Mouse (Mus musculus): Measurements from ENCODE around the gene Prox2.

Gene Prox2

DNA sequence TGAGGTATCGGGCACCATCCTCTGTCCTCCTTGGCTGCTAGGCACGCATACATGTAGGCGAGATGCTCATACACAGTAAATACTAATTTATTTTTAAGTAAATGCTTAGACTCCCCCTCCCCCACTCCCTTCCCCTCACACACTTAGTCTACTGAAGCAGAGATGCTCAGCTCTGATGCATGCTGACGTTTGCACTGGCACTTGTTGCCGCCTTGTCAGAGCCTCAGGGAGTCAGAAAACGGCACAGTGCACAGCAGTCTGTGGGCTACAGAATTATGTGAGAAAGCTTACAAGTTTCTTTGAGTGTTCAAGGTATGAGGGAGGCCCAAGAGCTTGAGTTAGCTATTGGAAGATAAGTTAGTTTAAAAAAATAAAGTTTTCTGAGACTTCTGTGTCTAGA lies 20.8 kb upstream of the Prox2 start:
- no peak for DNase-seq (ENCODE audit: low spot score in 2 of 2)

DNA sequence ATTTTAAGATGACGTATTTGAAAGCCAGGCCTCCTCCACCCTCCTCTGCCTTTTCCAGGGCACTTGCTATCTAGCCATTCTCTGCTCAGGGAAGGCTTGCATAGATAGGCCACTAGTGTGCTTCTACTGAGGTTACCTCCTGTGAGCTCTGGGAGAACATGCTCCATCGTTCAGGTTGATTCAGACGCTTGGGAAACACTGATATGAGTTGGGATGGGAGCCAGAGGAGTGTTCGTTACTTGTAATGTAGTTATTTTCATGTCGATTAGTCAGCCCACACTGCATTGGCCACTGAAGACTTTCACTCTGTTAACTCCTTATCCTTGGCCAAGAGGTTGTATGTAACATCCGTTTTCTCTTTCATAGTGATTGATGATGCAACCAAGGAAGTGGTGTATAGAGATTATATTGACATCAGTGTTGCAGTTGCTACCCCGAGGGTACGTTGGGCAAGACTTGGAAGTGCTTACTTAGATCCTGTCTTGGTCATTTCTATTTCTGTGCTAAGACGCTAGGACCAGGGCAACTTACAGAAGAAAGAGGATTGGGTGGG lies 18.9 kb upstream of the Prox2 start:
- no peak for DNase-seq (ENCODE audit: low spot score in 2 of 2)

DNA sequence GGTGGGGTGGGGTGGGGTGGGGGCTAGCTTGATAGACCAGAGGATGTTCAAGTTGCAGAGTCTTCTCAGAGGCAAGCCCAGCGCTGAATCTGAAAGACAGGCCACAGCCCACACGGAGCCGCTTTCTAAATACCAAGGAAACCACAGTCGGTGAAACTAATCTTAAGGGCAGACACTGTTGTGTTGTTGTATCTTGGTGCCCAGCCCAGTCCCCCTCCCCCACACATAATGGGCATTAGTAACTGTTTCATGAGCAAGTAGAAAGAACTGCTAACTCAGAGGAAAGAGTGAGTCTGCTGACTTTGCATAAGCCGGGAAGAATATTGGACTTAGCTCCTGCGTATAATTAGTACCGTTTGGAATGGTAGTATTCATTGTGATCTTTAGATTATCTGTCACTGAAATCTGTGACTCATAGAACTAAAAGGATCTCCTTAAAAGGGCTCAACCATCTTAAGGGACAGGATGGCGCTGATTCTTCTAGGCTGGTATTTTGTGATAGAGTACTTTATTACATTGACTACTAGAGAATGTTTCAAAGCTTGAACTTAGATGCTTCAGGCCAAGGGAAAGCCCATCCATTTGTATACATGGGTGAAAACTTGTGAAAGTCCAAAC lies 16.5 kb upstream of the Prox2 start:
- DNase-seq (ENCODE audit: low spot score in 2 of 2) = no peak

DNA sequence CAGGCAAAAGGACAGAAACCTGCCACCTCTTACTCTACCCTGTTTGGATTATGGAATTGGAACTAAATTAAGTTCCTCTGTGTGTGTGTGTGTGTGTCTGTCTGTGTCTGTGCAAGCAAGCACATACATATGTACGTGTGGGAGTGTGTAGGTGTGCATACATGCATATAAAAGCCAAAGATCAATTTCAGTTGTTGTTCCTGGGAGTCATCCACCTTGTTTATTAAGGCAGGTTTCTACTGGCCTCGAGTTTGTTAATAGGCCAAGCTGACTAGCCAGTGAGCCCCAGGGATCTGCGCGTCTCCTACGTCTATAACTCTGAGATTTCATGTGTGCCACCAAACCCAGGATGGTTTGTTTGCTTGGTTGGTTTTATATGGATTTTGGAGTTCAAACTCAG lies 14.2 kb upstream of the Prox2 start:
- DNase-seq (ENCODE audit: low spot score in 2 of 2) = no peak

DNA sequence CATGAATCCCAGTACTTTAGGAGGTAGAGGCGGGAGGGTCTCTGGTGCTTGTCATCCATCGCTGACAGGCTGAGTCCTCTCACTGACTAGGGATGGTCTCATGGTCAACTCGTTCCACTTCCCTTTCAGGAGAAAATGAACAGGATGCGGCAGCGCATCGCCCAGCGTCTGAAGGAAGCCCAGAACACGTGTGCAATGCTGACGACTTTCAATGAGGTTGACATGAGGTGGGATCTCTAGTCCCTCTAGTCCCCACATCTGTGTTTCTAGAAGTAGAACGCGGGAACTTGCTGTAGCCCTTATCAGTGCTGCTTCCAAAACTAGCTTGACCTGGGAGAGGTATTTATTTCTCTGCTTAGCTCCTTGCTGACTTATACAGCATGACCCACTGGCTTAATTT lies 13.1 kb upstream of the Prox2 start:
- no peak for DNase-seq (ENCODE audit: low spot score in 2 of 2)

DNA sequence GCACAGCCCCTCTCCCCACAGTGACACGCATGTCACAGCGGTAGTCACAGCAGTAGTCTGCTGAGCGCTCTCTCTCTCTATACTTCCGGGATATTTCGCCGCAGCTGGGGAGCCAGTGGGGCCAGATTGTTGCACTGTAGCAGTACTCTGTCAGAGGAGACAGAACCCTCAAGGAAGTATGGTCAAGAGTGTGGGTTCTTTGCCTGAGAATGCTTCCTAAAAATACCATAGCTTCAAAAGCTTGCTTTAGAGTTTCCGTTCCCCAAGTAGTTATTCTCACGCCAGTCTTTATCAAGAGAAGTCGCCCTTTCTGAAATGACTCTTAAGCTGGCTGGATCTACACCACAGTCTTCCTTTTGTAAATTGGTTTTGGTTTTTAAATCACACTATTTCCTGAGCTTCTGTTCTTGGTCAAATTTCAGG lies 12.6 kb upstream of the Prox2 start:
- DNase-seq (ENCODE audit: low spot score in 2 of 2) = no peak

DNA sequence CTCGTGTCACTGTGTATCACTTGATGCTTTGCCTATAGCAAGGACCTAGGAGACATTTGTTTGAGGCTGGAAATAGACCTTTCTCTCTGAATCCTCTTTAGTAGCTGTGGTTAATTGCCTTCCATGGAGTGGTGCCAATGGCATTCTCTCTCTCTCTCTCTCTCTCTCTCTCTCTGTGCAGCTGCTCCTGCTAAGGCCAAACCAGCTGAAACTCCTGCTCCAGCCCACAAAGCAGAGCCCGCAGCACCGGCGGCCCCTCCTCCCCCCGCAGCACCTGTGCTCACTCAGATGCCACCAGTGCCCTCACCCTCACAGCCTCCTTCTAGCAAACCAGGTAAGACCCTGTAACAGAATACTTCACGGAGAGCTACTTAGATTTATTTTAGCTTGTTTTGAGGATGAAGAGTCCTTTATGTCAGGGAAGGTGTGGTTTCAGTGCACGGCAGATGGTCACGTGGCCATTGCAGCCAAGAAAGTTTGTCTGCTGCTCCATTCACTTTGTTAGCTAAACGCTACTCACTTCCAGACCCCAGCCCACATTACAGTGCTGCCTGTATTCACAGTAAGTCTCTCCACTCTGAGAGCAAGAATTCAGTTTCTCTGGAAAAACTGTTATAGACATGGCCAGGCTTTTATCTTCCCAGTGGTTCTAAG lies 11.4 kb upstream of the Prox2 start:
- no peak for DNase-seq (ENCODE audit: low spot score in 2 of 2)

DNA sequence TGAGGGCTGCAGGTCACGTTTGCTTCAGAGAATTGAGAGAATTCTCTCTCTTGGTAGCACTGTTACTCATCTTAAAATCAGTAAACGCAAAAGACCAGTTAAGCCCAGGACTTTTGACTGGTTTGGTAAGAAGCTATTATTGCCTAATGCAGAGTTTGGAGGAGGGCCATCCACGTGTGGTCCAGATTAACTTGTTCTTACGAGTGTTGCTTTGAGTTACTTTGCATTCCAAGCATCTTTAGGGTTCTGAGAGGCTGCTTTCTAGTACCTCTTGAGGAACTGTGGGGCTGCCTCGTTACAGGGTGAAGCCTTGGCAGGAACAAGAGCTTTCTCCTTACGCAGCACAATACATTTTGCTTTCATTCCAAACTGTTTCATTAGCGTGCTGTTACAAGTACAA lies 5.1 kb upstream of the Prox2 start:
- DNase-seq (ENCODE audit: low spot score in 2 of 2) = no peak

DNA sequence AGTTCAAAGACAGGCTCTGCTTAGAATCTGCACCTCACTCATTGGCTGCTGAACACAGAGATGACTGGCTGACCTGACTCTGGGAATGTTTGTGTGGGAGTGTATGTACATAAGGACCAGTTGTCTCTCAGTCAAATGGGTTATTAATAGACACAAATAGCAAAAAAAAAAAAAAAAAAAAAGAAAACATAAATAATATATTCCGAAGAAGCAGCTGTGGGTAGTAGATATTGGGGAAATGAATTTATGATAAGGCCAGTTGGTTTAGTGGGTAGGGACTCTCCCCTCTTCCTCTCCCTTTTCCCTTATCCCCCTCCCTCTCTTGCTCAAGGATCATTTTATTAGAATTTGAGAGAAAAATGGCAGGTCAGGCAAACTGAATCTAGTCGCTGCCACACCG lies 3.4 kb upstream of the Prox2 start:
- no peak for DNase-seq (ENCODE audit: low spot score in 2 of 2)

DNA sequence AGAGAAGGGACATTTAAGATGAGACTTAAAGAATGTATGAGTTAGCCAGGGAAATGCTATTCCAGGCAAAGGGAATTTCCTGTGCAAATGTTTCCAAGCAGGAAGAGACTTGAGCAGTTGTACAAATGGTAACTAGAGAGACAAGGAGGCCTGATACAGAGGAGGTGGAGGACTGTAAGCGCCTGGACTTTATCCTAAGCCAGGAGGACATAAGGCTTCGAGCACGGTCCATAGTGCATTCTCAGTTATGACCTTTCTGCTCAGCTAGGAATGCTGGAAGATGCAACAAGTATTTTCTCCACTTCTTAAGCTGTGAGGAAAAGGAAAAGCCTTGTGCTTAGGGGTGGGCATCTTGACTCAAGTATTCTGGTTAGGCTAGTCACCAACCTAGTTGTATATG lies 2.8 kb upstream of the Prox2 start:
- no peak for DNase-seq (ENCODE audit: low spot score in 2 of 2)

DNA sequence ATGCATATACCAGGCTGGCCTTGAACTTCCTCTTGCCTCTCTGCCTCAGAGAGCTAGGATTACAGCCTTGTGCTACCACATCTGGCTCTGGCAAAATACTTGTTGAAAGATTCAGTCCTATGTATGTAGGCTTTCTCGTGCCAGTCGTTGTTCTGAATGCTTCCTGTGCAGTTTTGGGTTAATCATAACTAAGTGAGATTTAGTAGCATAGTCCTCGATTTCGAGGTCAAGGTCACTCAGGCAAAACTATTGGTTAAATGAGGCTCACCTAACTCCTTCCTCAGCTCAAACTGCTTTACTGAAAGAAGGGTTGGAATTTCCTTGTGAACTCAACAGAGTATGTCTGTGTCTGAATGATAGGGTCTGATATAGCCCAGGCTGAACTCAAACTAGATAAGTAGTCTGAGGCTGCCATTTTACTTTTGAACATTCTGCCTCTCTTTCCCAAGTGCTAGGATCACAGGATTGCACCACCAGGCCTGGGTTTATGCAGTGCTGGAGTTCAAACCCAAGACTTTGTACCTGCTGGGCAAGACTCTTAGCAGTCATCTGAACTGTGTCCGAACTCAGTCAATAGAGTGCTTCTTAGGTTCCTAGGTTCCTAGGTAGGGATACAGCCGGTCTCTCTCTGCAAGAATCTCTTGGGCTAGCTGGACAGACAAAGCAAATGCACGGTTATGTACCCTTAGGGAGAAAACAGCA lies 2.1 kb upstream of the Prox2 start:
- no peak for DNase-seq (ENCODE audit: low spot score in 2 of 2)

DNA sequence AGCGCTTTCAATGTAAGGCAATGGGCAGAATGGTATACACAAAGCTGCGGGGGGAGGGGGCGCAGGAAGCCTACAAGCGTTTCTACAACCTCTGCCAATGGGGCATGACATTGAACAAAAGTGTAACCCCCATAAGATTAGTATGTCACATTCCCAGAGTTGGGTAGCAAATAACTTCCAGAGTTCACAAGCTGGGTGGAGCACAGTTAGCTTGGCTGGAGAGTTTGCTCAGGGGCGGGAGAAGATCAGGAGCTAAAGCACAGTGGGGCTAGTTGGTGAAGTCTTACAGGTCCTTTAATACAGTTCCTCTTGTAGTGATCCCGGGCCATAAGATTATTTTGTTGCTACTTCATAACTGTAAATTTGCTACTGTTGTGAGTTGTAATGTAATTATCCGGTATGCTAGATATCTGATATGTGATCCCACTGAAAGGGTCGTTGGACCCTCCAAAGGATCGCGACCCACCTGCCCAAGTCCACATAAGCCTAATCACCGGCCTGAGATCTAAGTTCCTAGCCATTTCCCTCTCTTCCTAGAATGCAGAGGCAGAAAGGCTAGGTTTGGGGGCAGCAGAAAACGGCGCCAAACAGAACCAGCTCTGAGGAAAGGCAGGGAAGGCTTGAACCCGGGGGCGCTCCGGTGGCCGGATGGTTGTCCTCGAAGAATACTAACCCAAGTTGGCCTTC lies 405 bp downstream of the Prox2 start:
- DNase-seq (ENCODE audit: low spot score in 2 of 2) = no peak

DNA sequence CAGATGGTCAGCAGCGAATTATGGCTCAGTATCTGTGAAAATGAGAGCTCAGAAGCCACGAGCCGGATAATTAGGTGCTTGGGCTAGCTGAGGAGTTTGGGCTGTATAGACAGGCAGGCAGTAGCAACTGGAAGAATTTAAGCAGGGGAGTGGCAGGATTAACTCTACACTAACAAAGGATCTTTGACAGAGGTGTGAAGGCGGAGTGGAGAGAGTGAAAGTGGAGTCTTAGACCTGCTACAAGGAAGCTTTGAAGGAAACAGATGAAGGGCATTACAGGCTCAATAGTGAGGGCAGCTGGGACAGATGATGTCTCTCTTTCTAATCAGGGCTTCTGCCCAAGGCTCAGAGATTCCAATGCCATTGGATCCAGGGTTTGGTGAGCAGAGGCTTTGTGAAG lies 1.1 kb downstream of the Prox2 start:
- no peak for DNase-seq (ENCODE audit: low spot score in 2 of 2)

DNA sequence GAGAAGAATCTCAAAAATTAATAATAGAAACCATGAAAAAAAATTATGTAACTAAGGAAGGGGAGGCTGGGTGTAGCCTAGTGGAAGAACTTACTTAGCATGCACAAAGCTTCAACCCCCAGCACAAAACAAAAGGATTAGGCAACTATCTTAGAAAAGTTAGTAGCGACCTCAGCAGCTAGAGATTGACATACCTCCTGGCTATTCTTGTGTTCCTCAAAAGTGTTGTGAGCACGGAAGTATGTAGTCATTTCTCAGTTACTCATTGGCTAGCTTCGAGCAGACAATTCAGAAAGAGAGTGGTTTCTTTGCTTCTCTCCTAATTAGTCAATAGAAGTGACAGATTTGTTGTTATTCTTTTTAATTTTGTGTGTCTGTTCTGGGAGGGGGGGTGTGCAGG lies 1.9 kb downstream of the Prox2 start:
- DNase-seq (ENCODE audit: low spot score in 2 of 2) = no peak

DNA sequence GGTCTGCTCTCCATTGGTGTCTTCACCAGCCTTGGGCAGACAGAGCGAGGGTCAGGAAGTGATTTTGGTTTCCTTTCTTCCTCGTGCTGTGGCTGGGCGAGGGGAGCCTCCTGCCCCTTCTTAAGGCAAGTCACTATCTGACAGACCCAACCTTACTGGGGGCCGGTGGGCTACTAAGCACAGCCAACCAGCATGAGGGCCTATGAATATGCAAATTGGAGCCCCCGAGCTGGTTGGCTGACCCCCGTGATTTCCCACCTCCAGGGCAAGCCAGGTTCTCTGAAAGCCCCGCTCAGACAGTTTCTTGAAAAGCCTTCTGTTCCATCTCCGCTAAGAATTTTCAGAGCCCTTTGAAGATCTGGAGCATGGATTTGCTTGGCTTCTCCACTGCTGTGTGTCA lies 4.3 kb downstream of the Prox2 start:
- DNase-seq (ENCODE audit: low spot score in 2 of 2) = no peak

DNA sequence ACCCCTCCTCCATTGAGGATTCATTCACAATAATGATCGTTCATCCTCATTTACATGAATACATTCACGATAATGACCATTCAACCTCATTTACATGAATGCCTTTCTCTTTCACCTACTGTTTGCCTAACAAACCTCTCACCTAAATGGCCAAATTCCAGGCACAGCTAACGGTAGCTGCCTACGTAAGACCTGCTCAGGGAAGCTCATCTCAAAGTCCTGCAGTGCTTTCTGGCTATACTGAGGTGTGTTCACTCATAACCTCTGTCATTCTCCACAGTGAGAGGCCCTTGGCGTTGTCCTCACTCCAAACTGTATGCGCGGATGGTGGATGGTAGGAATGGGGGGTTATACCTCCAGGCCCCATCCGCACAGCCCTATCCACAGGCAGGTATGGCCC lies 5.8 kb downstream of the Prox2 start:
- no peak for DNase-seq (ENCODE audit: low spot score in 2 of 2)

DNA sequence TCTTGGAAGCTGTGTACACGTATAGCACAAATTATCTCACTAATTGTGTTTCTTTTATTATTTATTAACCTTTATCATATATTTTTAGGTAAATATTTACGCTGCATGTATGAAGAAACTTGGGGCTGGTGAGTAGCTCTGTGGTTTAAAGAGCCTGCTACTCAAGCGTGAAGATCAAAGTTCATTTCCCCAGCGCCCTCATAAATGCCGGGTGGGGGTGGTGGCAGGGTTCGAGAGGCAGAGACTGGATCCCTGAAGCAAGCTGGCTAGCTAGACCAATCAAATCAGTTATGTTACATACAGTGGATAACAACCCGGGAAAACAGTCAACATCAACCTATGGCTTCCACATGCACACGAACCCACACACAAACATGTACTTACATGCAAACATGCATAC lies 7.5 kb downstream of the Prox2 start:
- DNase-seq (ENCODE audit: low spot score in 2 of 2) = no peak

DNA sequence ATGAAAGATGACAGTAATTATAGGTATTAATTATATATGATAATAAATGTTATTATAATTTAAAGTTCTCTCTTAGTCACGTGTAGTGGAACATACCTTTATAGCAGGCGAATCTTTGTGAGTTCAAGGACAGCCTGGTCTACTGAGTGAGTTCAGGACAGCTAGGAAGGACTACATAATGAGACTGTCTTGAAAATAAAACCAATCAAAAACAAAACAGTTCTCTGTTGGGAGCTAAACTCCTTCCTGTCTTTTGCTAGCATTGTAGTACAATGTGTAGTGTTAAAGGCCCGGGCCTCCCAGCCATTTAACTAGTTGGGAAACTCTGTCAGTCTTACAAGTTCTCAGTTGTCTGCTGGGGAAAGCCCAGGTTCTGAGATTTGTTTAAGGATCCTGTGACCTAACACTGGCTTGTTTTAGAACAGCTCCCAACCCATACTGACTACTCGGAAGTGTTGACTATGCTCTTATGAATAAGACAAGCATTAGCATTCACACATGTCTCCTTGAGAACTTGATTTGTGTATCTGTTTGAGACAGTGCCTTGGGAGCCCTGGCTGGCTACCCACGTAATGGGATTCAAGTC lies 8.9 kb downstream of the Prox2 start:
- DNase-seq (ENCODE audit: low spot score in 2 of 2) = no peak

DNA sequence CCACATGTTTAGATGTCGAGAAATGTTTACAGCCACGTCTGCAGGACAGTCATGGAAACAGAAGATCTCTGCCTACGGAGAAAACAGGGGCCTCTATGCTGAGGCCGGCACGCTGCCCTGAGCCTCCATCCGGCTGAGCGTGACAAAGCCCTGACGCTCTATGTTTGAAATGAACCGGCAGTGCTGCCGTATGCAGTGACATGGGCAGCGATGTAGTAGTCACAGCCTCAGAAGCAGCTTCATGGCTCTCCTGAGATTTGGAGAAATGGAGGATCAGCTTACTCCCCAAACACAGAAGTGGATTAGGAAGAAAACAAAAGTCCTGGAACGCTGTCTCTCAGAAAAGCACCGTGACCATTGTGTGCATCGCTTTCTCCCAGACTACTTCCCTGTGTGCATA lies 9.6 kb downstream of the Prox2 start:
- DNase-seq (ENCODE audit: low spot score in 2 of 2) = no peak

DNA sequence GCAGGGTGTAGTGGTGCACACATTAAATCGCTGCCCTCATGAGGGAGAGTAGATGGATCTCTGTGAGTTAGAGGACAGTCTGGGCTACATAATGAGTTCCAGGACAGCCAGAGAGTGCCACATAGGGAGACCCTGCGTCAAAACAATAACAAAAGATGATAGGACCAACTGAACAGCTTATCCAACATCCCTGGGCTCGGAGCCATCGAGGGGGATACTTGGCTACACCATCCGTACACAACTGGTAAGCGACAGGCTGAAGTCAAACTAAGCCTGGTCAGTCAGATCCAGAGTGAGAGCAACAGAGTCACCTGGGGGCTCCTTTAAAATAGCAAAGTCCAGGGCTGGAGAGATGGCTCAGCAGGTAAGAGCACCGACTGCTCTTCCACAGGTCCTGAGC lies 14.7 kb downstream of the Prox2 start:
- no peak for DNase-seq (ENCODE audit: low spot score in 2 of 2)

DNA sequence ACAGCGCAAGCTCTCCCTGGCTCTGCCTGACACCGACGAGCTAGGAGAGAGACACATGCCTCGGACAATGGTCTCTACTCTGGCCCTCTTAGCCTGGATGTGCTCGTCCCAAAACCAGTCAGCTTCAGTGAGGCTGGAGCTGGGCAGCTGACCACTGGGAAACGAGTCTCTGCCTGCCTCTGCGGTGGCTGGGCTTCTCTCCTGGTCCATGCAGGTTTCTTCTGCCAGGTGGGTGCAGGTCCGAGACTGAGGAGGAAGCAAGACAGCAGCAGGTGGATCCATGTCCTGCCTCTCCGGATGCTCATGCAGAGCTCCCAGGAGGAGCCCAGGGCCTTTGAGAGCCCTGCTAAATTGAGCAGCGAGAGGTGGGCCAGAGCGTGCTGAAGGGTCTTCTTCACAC lies 15.4 kb downstream of the Prox2 start:
- DNase-seq (ENCODE audit: low spot score in 2 of 2) = no peak

DNA sequence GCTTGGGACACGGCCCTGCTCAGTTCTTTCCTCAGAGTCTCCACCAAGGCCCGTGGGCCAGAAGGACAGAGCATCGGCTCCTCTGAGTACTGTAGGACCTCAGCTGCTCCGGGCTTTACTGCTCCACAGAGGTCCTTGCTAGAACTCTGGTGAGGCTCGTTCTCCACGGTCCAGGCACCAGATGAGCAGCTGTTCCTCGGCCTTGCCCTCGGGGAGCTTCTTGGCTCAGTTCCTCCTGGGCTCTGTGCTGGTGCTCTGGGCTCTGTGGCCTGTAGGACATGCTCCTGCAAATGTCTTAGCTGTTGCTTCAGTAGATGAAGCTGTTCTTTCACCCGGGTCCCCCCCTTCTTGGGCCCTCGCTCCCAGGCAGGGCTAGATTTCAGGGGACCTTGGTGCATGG lies 15.9 kb downstream of the Prox2 start:
- DNase-seq (ENCODE audit: low spot score in 2 of 2) = no peak
